Mouse (Mus musculus): ENCODE measurements around the gene Ddx49. TPM values are rescaled to one million over a fixed set of nuclear protein-coding genes. Genes with fewer than 3 reads are reported as not detected.

Ddx49 gene
- polyA plus RNA-seq, 1 experiment from 2014 or later, result 53.8 TPM

DNA sequence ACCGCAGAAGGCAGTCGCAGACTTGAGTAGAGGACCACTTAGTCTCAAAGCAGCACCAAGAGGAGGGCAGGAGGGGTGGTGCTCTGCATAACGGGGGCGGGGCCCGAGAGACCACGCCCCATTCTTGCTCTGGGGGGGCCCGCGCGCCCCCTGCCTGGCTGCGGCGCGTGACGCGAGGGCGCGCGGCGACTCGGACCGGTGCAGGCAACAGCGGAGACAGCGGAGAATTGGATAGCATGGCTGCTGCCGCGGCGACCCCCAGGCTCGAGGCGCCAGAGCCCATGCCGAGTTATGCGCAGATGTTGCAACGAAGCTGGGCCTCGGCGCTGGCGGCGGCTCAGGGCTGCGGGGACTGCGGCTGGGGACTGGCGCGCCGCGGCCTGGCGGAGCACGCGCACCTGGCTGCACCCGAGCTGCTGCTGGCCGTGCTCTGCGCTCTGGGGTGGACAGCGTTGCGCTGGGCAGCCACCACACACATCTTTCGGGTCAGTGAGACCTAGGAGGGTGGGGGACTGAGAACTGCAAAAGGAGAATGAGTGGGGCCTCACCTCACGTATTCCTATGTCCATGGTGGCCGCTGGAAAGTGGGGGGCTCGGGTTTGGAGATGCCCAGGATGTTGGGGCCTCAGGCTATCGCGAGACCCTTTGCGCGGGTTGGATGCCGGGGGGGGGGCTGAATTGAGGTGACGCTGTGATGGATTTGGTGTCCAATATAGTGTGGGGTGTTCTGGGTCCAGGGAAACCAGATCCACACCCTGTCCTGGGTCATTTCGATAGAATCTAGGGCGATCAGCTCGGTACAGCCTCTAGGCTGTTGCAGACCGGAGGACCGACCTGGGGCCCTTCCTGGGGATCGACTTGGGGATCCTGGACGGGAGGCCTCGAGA is 13.6 kb upstream of the Ddx49 start, which contains the start of gene Cers1:
Gene Cers1, plus strand, starts transcription at position 152 of the 887 bp plus-strand sequence.
- Histone ChIP-seq H3K4me2 (replicated peaks) (peak within 1 kb of the TSS; percentile 72), H3K9ac (replicated peaks) (peak within 1 kb of the TSS; percentile 80), H3K27ac (replicated peaks) (peak within 1 kb of the TSS; percentile 92), H3K4me1 (peaks cover 38% of the 10 kb centered on the region), H3K4me3 (peak within 1 kb of the TSS; percentile 55), H3K27me3 (peaks cover 10% of the 10 kb centered on the region), H3K36me3 (peaks cover 30% of the 10 kb centered on the region), H3K9me3 (no peaks in the 10 kb centered on the region)
- ATAC-seq (ENCODE audit: low FRiP score, low read depth), result peak; percentile 59
- 2% methylated on average over 64 of the region's 66 CpGs for WGBS

DNA sequence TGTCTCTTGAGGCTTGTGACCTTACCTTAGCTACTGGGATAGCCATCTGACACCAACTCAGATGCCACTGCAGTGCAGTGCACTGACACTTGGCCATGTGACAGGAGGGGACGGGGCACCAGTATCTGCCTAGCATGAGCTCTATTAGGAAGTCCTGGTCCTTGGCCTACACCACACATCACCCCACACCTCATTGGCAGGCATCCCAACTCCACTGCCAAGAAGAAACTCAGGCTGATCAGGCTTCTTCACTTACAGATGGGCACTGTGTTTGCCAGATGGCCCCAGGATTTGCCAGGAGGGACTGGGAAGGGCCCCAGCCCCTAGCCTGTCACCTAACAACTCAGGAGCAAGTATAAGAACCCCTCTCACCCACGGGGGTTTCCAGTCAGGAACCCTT is 11.1 kb upstream of the Ddx49 start:
- H3K4me3 ChIP-seq, result no peak overlapping the region
- H3K36me3 ChIP-seq, result peaks cover 46% of the 10 kb centered on the region
- peaks cover 10% of the 10 kb centered on the region for H3K27me3 ChIP-seq
- no peak overlapping the region for H3K4me2 ChIP-seq (replicated peaks)
- WGBS, result 83% methylated on average over 2 of the region's 2 CpGs
- no peaks in the 10 kb centered on the region for H3K9me3 ChIP-seq
- peaks cover 38% of the 10 kb centered on the region for H3K4me1 ChIP-seq
- no peak overlapping the region for H3K27ac ChIP-seq (replicated peaks)
- H3K9ac ChIP-seq (replicated peaks), result no peak overlapping the region
- ATAC-seq (ENCODE audit: low FRiP score, low read depth), result no peak

DNA sequence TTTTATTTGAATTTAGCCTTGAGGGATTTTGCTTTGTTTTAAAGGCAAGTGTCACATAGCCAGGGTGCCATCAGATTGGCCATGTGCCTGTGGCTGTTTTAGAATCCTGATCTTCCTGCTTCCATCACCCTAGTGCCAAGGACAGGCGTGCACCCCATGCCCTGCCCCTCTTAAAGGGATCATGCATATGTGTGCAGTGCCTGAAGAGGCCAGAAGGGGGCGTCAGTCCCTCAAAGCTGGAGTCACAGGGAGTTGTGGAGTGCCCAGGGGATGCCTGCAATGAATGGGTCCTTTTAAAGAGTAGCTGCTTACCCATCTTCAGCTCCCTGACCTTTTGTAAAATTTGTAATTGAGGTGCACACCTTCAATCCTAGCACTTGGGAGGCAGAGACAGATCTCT is 7.0 kb upstream of the Ddx49 start:
- H3K27ac ChIP-seq (replicated peaks), result no peak overlapping the region
- ATAC-seq (ENCODE audit: low FRiP score, low read depth), result no peak
- H3K9me3 ChIP-seq, result no peaks in the 10 kb centered on the region
- no peak overlapping the region for H3K4me2 ChIP-seq (replicated peaks)
- H3K36me3 ChIP-seq, result peaks cover 87% of the 10 kb centered on the region
- no peak overlapping the region for H3K4me3 ChIP-seq
- peaks cover 10% of the 10 kb centered on the region for H3K27me3 ChIP-seq
- peaks cover under 1% of the 10 kb centered on the region; the same call in 1 of the 2 replicates for H3K4me1 ChIP-seq
- WGBS, result 37% methylated on average over 2 of the region's 2 CpGs
- no peak overlapping the region for H3K9ac ChIP-seq (replicated peaks)

DNA sequence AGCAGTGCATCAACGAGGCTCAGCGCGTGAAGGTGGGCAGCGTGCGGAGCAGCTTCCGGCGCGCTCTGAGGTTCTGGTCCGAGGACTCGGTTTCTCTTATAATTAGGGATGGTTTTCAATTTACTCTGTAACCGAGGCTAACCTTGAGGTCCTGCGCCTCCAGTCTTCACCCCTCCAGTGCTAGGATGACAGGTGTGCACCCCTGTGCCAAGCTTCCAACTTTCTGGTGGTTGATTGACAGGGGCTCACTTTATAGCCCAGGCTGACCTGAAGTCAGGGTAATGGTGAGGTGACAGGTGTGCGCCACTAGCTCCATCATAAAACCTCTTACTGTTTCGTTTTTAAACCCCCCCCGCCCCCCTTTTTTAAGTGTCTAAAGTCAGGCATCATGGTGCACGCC is 612 bp upstream of the Ddx49 start:
- Histone ChIP-seq H3K9ac (replicated peaks) (peak overlapping the region; percentile 77), H3K27ac (replicated peaks) (peak overlapping the region; percentile 31; the same call in 1 of the 2 replicates), H3K4me3 (peak overlapping the region; percentile 90), H3K4me2 (replicated peaks) (peak overlapping the region; percentile 97), H3K9me3 (no peaks in the 10 kb centered on the region), H3K36me3 (peaks cover 54% of the 10 kb centered on the region), H3K4me1 (peaks cover 26% of the 10 kb centered on the region), H3K27me3 (no peaks in the 10 kb centered on the region)
- ATAC-seq (ENCODE audit: low FRiP score, low read depth), result peak; percentile 19
- 5% methylated on average over 16 of the region's 16 CpGs for WGBS

DNA sequence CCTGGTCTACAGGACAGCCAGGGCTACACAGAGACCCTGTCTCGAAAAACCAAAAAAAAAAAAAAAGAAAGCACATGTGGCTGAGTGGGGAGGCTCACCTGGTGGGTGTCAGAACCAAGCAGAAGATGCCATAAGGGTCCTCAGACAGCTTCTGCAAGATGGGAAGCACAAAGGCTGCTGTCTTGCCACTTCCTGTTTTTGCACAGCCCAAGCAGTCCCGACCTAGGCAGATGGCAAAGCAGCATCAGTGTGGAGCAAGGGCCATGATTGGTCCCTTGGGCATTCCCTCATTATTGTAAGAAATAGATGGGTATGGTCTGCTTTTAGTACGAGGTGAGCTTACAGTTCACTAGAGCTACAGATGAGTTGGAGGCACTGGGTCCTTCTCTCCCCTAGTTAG is 1.4 kb downstream of the Ddx49 start:
- no peak overlapping the region for H3K4me2 ChIP-seq (replicated peaks)
- H3K27ac ChIP-seq (replicated peaks), result no peak overlapping the region
- peaks cover 26% of the 10 kb centered on the region for H3K4me1 ChIP-seq
- no peaks in the 10 kb centered on the region for H3K9me3 ChIP-seq
- no peak overlapping the region for H3K4me3 ChIP-seq
- H3K9ac ChIP-seq (replicated peaks), result no peak overlapping the region
- no peak for ATAC-seq (ENCODE audit: low FRiP score, low read depth)
- WGBS, result 80% methylated on average over 3 of the region's 3 CpGs
- no peaks in the 10 kb centered on the region for H3K27me3 ChIP-seq
- H3K36me3 ChIP-seq, result peaks cover 54% of the 10 kb centered on the region

DNA sequence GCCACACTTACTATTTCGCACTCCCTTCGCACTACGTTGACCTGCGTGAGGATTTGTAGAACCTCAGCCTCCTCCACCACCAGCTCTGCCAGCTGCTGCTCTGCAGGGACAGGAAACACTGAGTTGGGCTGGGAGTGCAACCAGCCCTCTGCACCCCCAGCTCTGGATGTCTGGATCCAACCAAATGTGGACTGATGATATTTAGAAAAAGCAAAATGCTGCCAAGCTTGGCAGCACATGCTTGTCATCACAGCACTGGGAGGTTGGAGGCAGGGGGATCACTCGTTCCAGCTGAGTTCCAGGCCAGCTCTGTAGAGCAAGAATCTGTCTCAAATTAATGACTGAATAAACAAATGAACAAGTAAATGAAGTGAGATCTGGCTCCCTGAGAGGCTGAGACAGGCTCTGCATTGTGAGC is 8.3 kb downstream of the Ddx49 start:
- no peak overlapping the region for H3K4me3 ChIP-seq
- H3K27ac ChIP-seq (replicated peaks), result peak overlapping the region; percentile 10; the same call in 1 of the 2 replicates
- H3K36me3 ChIP-seq, result peaks cover 92% of the 10 kb centered on the region

DNA sequence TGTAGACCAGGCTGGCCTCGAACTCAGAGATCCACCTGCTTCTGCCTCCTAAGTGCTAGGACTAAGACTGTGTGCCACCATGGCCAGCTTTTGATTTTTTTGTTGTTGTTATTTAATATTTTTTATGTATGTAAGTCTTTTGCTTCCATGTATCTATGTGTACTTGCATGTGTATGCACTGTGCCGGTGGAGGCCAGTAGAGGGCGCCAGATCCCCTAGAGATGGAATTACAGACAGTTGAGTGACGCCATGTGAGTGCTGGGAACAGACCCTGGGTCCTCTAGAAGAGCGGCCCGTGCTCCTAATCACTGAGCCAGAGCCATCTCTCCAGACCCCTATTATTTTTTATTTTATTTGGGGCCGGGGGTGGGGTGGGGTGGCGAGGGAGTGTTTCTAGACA is 15.6 kb downstream of the Ddx49 start:
- Histone ChIP-seq H3K36me3 (peaks cover 69% of the 10 kb centered on the region), H3K4me2 (replicated peaks) (no peak overlapping the region), H3K4me1 (peaks cover 13% of the 10 kb centered on the region), H3K27ac (replicated peaks) (no peak overlapping the region), H3K9me3 (peaks cover 4% of the 10 kb centered on the region; the same call in 1 of the 2 replicates), H3K9ac (replicated peaks) (no peak overlapping the region), H3K27me3 (no peaks in the 10 kb centered on the region), H3K4me3 (no peak overlapping the region)
- ATAC-seq (ENCODE audit: low FRiP score, low read depth), result no peak
- WGBS, result 86% methylated on average over 8 of the region's 8 CpGs

More for the DNA sequence above, 8.3 kb downstream of the Ddx49 start:
- Histone ChIP-seq H3K4me2 (replicated peaks) (no peak overlapping the region), H3K27me3 (no peaks in the 10 kb centered on the region), H3K4me1 (no peaks in the 10 kb centered on the region), H3K9me3 (no peaks in the 10 kb centered on the region), H3K9ac (replicated peaks) (no peak overlapping the region)
- 78% methylated on average over 5 of the region's 5 CpGs for WGBS
- ATAC-seq (ENCODE audit: low FRiP score, low read depth), result no peak

DNA sequence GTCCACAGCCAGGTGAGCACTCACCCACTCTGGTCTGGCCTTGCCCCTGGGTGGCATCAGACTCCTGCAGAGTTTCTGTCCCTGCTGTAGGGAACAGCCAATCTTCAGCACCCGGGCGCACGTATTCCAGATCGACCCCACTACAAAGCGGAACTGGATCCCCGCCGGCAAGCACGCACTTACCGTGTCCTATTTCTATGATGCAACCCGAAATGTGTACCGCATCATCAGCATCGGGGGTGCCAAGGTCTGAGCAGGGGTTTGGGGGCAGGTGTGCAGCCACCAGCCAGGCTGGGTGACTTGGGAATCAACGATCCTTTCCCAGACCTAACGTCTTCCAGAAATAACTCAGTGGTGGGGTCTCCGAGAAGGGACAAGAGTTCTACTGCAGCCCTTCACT is 17.0 kb downstream of the Ddx49 start:
- no peak overlapping the region for H3K4me2 ChIP-seq (replicated peaks)
- H3K4me3 ChIP-seq, result no peak overlapping the region
- ATAC-seq (ENCODE audit: low FRiP score, low read depth), result no peak
- H3K4me1 ChIP-seq, result peaks cover 13% of the 10 kb centered on the region
- H3K27me3 ChIP-seq, result no peaks in the 10 kb centered on the region
- no peak overlapping the region for H3K27ac ChIP-seq (replicated peaks)
- peaks cover 55% of the 10 kb centered on the region for H3K36me3 ChIP-seq
- WGBS, result 99% methylated on average over 15 of the region's 15 CpGs
- peaks cover 4% of the 10 kb centered on the region; the same call in 1 of the 2 replicates for H3K9me3 ChIP-seq
- no peak overlapping the region for H3K9ac ChIP-seq (replicated peaks)

DNA sequence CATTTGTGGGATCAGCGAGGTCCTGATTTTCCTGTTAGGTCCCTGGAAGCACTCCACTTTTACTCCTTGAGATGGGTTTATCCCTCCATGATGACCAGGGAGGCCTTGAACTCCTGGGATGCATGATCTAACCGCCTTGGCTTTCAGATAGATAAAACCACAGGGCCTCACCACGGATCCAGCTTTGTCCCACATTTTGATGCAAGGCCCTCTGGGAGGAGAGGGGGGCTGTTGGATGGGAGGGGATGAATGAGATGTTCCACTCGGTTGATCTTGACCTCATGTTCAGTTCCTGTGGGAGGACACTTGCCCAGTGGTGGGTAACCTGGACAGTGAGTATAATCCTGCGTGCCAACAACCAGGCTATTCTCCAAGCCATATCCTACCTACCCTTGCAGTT is 17.9 kb downstream of the Ddx49 start:
- peak overlapping the region; percentile 85 for H3K4me2 ChIP-seq (replicated peaks)
- H3K27ac ChIP-seq (replicated peaks), result no peak overlapping the region
- H3K4me3 ChIP-seq, result peak overlapping the region; percentile 71
- no peak for ATAC-seq (ENCODE audit: low FRiP score, low read depth)
- H3K27me3 ChIP-seq, result no peaks in the 10 kb centered on the region
- peak overlapping the region; percentile 7; the same call in 1 of the 2 replicates for H3K9ac ChIP-seq (replicated peaks)
- H3K9me3 ChIP-seq, result peaks cover 4% of the 10 kb centered on the region; the same call in 1 of the 2 replicates
- peaks cover 48% of the 10 kb centered on the region for H3K36me3 ChIP-seq
- peaks cover 13% of the 10 kb centered on the region for H3K4me1 ChIP-seq
- 72% methylated on average over 5 of the region's 5 CpGs for WGBS

DNA sequence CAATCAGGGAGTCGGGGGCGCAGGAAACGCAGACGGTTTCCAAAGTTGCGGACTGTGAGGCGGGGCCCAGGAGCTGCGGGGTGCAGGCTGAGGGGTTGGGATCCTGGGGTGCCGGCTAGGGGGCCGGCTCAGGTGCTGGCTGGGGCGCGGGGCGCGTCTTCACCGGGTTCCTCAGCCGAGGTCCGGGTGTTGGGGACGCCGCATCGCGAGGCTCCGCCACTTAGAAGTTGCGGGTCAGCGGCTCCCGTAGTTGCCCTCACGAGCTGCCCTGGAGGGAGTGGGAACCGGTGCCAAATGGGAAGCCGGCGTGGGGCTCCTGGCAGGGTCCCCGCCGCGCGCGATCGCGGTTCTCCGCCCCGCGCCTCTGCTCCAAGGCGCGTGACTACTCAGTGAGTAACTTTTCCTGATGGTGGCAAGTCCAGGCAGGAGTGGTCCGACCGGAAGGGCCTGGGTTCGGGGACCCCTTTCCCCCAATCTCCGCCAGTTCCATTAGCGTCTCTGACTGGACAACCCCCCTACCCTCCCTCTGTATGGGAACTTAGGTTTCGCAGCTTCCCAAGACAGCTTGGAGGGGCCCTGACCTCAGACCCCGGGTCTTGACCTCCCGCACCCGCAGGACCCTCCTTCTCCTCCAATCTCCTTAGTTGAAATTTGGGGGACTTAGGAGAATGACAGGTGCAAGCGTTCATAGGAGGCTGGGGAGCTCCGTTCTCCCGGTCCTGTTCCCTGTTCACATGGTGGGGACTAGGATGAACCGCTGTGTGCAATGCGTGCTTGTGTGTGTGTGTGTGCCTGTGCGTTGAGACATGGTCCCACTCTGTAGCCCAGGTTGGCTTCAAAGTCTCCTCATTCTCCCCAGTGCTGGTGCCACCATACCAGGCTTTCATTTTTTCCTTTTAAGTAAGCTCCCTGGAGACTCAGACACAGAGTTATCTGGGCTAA is 18.9 kb downstream of the Ddx49 start:
- Histone ChIP-seq H3K9me3 (peaks cover 4% of the 10 kb centered on the region; the same call in 1 of the 2 replicates), H3K9ac (replicated peaks) (peak overlapping the region; percentile 93), H3K27ac (replicated peaks) (peak overlapping the region; percentile 79), H3K36me3 (peaks cover 38% of the 10 kb centered on the region), H3K27me3 (no peaks in the 10 kb centered on the region), H3K4me1 (peaks cover 13% of the 10 kb centered on the region), H3K4me2 (replicated peaks) (peak overlapping the region; percentile 85), H3K4me3 (peak overlapping the region; percentile 71)
- under 1% methylated on average over 55 of the region's 55 CpGs for WGBS
- peak; percentile 48 for ATAC-seq (ENCODE audit: low FRiP score, low read depth)

DNA sequence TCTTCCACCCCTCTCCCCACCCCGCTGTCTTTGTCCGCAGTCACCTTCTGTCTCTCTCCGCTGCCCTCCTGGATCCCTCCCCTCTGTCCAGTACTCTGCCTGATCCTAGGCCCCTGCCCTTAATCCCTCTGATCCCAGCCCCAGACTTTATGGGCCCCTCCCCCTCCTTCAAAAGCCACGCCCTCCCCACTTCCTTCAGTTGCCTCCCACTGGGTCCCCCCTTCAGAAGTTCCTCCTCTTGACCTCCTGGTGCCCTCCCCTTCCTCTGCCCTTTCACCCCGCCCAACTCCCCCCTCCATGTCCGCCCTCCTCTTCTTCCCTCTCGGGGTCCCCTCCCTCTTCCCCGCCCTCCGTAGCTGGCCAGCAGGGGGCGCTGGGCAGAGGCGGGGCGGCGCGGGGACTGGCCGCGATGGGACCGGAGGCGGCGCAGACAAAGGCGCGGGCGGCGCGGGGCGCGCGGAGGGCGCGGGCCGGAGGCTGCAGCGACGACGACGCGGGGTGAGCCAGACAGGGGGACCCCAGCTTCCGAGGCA is 19.6 kb downstream of the Ddx49 start, which contains the start of gene Homer3:
Gene Homer3, plus strand, starts transcription at position 225 of the 533 bp plus-strand sequence.
- 2% methylated on average over 35 of the region's 36 CpGs for WGBS

More for the DNA sequence above, 19.6 kb downstream of the Ddx49 start, which contains the start of gene Homer3:
- H3K9ac ChIP-seq (replicated peaks), result peak within 1 kb of the TSS; percentile 93
- ATAC-seq (ENCODE audit: low FRiP score, low read depth), result peak; percentile 90
- H3K27ac ChIP-seq (replicated peaks), result peak within 1 kb of the TSS; percentile 79
- H3K9me3 ChIP-seq, result peaks cover 4% of the 10 kb centered on the region; the same call in 1 of the 2 replicates
- peaks cover 30% of the 10 kb centered on the region for H3K36me3 ChIP-seq
- peak within 1 kb of the TSS; percentile 85 for H3K4me2 ChIP-seq (replicated peaks)
- peak within 1 kb of the TSS; percentile 71 for H3K4me3 ChIP-seq
- H3K27me3 ChIP-seq, result no peaks in the 10 kb centered on the region; the same call in 1 of the 2 replicates
- peaks cover 15% of the 10 kb centered on the region for H3K4me1 ChIP-seq
